Mouse (Mus musculus) lung, postnatal 4 days (tissue): Measurements from ENCODE around the gene 4930596D02Rik.

Experiments
- DNase-seq, 2 experiments: peaks; one replicate each; pipeline ENCODE4 v3.0.0; 2021

4930596D02Rik gene

DNA sequence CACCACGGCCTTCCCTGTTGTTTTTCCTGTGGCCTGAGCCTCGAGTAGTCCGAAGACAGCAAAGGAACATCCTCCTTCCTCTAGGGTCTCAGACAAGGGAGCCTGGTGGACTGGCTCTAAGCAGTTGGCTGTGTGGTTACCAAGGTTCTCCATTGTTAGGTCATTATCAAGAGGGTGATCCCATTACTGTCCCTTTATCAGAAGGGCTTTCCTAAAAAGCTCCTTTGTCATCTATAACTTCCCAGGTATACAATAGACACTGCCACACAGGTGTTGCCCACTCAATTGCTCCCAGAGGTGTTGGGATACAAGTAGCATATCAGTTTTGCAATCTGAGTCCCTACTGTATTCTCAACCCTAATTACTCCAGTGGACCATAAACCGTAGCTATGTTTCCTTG, at the start of gene 4930596D02Rik:
TSS of gene 4930596D02Rik (minus strand) at position 101 of the 400 bp plus-strand sequence.
- no peak for DNase-seq

DNA sequence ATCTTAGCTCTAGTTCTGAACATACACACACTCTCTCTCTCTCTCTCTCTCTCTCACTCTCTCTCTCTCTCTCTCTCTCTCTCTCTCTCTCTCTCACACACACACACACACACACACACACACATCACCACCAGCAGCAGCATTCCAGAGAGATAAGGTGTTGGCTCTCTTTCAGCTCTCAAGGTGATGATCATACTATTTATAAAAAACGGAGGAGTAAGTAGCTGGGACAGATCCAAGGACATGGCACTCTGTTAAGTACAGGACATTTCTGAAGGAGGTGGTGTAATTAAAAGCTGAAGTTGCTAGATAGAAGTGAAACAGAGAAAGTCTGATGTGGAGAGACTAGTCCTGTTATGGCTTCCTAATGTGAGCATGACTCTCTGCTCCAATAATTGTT, 41.5 kb upstream of the 4930596D02Rik start:
- DNase-seq = no peak

DNA sequence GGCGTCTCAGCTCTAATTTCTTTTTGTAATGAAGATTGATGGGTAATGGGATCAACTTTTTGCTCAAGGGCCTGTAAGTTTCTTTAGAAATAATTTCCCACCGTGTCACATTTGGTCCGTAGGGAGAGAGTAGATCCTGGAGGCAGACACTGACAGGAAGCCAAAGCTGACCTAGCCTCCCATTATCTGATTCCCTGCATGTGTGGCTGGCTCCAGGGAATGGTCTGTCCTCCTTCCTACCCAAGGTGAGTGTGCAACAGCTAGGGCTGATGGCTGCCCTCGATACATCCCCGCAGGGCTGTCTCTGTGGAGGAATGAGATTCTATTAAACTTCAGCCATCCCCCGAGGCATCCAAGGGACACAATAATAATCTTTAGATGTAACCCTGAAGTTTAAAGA, 33.5 kb upstream of the 4930596D02Rik start:
- DNase-seq = no peak

DNA sequence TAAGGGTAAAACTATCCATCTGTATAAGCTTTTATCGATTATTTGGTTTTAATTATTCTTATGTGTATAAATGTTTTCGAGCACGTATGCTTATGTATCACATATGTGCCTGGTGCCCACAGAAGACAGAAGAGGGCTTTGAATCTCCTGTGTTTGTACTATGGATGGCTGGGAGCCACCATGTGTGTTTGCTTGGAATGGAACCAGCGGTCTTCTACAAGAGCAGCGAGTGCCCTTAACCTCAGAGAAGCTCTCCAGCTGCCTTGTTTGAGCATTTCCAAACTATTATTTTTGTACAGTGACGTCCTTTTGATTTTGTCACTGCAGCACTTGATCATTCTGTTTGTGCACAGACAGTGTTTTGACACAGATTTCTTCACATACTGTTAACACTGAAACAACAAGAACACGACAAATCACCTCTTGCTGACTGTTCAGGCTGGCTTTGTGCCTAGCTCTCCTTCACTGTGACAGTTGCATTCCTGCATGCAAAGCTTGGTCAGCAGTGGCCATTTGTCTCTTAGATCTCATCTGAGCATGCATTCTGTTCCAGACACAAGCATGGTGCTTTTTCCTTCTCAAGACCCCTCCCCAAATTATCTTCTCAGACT, 30.4 kb upstream of the 4930596D02Rik start:
- no peak for DNase-seq

DNA sequence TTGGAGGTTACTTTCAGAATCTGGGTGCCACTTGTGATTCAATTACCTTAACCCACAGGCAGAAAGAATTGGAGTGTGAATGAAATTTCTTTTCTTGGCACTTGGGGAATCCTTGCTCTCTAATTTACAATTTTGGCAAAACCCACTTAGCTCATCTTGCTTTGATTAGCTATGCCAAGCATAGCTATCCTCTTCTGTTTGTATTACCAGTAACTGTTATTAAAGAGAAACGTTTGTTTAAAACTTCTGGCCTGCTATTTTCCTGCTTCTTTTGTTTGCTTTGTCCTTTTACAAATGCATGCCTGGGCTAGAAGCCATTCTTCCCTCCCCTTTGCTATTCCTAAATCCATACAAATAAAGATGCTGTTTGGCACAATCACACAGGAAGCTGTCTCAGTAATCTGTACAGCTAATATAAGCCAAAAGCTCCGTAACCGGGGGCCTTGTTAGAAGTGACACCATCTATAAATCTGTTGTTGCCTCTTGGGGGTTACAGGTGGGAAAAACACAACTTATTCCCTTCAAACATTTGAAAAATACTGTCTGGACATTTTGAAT, 19.0 kb downstream of the 4930596D02Rik start:
- DNase-seq = no peak

DNA sequence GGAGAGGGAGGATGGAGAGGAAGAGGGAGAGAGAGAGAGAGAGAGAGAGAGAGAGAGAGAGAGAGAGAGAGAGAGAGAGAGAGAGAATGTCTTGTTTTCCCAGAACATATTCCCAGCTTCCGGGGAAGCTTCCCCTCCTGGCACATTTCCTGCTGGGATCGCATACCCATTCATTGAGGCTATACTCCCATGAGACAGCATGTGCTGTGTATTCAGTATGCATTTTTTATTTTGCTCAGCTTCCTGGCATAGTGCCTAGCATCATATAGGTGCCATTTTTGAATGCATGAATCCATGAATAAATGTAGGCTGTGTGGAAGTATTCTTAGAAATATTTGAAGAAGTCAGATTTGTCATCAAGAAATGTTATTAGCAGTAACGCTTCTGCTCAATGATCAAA, 31.7 kb downstream of the 4930596D02Rik start:
- DNase-seq = no peak

DNA sequence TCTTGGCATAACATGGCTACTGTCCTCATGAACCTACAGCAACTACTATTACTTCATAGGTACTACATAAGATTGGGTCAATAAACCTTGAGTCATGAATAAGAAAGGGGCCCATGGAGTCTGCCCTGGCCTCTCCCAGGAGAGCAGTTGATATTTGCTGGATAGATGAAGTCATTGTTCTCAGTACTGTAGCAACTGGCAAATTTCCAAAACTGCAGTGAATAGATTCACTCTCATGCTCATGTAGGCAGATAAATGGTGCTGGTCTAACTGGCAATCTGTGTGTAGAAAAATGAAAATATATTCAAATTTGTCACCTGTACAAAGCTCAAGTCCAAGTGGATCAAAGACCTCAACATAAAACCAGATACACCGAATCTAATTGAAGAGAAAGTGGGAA, 38.5 kb downstream of the 4930596D02Rik start:
- no peak for DNase-seq
